Mouse (Mus musculus) spleen, postnatal 4 days (tissue): Measurements from ENCODE around the gene Ano5.

Experiments
- DNase-seq, 2 experiments: peaks; one replicate each; pipeline ENCODE4 v3.0.0; 2022; ENCODE audit warnings: low spot score in 2 of 2

Gene Ano5

DNA sequence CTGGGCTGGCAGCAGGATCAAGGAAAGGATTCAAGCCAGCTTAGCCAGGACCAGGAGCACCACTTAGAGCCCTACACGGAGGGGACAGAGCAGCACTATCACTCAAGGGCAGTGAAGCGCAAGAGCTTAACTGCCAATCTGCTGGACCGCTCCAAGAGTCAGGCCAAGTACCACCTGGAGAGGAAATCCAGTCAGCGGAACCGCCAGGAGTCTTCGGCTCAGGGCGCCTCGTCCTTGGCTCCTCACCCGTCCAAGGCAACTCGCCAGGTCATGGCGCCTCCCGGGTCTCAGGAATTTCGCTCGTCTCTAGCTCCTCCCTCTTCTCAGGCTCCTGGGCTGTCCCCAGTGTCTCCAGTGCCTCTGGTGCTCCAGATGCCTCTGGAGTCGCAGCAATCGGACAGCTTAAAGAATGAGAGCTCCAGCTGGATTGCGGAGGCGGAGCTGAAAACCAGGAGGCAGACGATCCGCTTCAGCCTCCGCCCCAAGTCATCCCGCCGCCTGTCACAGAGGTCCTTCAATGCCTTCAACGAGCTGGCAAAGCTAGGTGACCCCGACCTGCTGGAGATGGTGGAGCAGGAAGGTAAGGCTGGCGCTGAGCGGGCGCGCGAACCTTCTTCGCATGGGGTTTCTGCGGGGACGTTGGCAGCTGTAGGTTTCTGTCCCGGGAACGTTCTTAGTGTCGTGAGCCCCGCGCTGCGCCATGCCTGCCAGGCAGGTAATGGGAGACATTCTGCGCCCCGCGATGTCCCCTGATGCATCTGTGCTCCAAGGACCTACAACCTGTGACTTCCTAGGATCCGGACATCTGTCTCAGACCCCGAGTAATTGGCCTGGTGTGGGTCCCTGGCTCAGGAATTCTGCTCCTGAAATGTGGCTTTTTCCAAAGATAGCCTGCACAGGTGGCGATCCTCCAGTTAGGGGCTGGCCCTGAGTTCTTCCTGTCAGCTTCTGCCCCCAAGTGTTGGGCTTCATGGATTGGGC lies at the start of gene Ano5:
Gene Ano5, plus strand, starts transcription at position 359 of the 981 bp plus-strand sequence.
- DNase-seq, result no peak

DNA sequence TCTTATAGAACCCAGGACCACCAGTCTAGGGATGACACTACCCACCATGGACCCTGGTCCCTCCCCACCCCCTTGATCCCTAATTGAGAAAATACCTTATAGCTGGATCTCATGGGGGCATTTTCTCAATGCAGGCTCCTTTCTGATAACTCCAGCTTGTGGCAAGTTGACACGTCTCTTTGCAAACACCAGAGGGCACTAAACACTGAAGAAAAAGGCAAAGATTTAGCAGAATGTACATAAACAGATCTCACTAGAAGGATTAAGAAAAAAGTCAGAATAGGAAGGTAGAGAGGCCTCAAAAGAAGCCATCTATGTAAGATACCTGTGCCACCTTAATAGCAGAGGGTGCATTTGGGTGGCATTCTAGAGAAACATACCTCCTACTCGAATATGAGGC lies 11.4 kb upstream of the Ano5 start:
- no peak for DNase-seq

DNA sequence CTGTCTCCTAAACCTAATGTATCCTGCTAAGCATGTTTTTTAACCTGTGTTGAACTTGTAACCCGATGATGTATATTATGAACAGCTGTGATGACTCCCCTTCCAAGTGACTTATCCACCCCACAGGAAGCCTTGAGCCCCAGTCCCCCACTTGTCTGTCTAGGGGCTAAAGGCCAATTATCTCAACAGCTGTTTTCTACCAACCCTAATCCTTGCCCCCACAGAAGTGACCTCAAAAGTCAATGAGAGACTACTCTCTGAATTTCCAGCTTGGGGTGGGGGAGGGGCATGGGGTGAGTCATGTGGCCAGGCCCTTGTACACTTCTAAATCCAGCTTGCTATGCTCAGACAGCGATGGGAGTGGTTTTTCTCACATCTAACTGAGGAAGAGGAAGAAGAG lies 6.9 kb upstream of the Ano5 start:
- DNase-seq, result no peak

DNA sequence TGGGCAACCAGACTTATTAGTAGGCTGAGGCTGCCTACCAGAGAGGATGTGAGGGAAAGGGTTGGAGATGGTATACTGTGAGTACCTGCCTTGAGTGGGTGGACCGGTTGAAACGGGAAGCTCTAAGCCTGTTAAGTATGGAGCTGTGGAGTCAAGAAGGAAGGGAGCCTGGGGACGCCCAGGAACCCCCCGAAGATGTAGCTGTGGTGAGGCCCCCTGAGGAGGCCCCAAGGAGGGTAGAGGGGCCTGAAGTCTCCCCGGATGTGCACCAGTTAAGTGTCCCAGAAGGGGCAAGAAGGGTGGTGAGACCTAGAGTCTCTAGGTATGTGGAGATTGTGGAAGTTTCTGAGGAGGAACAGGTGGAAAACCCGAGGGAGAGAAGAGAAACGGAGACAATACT lies 682 bp upstream of the Ano5 start:
- DNase-seq, result no peak

DNA sequence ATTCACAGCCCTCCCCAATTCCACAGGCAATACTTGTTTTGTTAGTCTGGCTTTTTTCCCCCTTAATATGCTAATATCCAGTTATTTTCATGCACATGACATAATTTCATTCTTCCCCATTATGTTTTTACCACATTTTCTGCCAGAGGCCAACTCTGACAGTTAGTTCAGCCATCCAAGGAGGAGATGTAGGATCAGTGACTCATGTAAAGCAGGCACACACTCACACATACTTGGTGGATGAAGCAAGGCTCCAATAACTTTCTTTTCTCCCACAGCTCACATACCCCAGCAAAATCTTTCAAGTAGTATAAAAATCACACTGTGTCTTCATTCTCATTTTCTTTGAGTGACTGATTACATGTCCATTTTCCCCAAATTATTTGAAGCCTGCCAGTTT lies 28.5 kb downstream of the Ano5 start:
- DNase-seq, result no peak

DNA sequence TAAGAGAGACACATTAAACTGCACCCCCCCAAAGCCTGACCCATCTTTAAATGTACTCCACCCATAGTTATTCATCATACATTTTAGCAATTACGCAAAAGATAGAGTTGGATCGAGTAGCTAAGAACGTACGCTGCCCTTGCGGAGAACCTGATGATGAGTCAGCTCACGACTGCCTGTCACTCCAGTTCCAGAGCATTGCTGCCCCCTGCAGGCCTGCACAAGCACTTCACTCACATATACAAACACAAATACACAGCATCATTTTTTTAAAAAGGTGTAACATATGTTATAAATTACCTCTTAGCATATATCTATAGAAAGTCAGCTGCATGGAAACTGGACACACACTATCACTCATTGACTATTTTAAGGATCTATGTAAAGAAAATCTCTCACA lies 29.9 kb downstream of the Ano5 start:
- no peak for DNase-seq

DNA sequence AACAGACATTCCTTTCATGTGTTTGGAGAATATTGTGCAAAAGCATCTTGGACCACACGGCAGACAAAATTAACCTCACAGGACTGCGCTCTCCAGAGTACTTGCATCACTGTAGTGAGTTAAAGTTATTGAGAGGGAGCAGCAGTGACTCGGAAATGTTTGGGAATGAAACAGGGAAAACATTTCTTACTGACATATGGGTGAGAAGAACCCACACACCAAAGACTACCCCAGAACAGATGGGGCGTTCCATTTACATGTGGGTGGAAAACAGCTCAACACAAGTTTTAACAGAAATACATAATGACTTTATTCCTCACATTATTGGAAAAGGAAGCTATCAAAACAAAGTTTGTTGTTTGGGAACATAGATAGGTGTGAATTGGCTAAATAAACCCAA lies 89.2 kb downstream of the Ano5 start:
- DNase-seq, result no peak

DNA sequence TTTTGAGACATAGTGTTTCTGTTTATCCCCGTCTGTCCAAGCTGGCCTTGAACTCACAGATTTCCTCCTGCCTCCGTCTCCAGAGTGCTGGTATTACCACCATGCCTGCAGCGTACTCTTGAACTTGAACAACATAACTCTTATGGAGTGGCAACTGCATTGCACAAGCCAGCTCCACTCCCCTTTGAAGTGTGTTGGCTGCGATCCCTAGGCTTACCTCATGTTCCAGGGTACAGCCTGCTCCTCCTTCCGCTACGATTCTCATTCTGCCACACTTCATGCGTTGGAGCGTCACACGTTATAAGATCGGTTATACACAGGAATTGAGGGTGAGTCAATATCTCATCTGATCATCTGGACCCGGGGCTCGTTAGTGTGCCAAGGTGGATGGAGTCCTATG lies 92.9 kb downstream of the Ano5 start:
- no peak for DNase-seq

DNA sequence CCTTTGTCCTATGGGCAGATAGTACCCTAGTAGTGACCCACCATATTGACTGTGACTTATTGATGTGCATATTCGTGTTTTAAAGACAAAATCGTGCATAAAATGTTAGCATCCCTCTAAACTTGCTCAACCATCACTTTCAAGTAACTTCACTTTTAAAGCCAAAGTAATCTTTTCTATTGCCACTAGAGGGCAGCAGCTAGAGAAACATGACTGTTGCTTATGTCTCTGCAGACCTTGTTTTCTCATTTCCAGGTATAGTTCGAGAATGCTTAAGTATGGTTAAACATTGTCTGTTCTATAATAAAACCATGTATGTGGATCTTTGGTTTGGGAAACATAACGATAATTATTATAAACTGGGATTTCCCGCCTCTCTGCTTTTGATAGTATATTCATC lies 103.6 kb downstream of the Ano5 start:
- no peak for DNase-seq

DNA sequence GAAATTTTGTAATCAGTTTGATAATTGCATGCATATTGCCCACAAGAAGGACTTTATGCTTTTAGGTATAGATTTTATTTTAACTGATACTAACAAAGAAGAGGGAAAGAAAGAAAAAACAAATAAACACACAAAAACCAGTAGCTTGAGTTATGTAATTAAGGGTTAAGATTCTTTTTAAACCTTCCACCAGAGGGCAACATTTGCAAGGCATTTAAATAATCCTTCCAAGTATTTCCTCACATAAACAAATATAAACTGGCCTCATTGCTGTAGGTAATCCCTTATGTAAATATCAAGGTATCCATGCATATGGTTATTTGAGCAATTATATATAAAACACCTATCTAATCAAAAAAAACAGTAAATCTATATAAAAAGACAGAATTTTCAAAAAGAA lies 107.1 kb downstream of the Ano5 start:
- DNase-seq, result no peak

DNA sequence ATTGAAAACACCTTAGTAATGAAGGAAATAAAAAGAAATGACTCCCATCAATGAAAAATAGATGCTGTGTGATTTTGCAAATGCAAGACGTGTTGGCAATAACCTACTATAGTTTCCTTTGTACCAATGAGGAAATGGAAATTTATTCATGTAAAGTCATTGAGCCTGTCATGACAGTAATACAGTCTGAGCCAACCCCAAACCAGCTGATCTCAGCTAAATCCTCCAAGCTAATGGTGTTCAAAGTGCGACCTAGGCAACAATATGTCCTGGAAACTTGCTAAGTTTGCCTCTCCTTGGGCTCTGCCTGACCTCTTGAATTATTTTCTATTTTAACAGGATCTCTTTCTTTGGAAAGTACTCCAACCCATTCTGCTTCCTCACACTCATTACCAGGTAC lies 107.6 kb downstream of the Ano5 start:
- no peak for DNase-seq

DNA sequence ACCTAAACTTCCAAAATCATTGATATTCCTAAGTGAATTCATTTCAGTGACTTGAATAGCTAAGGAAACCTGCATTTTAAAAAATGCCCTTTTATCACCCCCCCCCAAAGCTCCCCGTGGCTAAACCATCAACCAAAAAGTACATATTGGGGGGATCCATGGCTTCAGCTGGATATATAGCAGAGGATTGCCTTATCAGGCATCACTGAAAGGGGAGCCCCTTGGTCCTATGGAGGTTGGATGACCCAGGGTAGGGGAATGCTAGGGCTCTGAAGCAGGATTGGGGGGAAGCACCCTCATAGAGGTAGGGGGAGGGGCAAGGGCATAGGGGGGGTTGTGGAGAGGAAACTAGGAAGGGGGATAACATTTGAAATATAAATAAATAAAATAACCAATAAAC lies 109.1 kb downstream of the Ano5 start:
- no peak for DNase-seq

DNA sequence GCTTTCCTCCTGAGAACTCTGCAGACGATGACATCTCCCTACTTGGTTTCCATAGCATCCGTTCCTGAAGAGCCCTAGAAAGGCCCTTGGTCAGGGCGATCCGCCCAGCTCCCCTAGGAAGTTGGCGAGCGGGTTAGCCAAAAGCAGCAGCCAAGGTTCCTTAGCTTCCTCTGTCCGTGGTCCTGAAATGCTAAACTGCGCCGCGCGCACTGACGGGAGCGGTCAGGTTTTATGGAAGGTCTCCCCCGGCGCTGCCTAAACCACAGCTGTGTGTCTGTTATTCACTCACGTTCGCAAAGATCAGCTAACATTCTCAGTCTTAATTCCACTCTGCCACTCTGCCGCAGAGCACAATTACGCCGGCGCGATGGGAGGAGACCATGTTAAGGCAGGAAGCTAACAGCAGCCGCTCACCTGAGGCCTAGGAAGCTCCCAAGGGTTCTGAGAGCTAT lies 110.9 kb downstream of the Ano5 start, which contains the start of gene Slc17a6:
Gene Slc17a6, plus strand, starts transcription at position 313 of the 452 bp plus-strand sequence.
- DNase-seq, result peak in 1 of 2 experiments; percentile 14

DNA sequence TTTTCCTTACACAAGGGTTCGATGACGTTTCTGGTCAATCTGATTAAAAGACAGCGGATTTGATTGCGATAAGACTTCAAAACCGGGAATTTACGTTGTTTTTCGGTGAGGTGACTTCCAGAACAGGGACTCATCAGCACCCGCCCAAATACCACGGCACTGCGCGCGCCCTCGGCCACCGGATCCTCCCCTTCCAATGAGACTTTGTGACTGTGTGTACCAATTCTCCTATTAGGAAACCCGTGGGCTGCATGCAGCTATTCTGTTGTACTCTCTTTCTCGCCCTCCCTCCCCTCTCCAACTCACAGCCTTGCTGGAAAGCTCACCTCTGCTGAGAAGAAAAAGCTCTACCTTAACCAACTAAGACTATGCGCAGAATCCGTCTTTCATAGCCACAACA lies 111.4 kb downstream of the Ano5 start:
- DNase-seq, result no peak

DNA sequence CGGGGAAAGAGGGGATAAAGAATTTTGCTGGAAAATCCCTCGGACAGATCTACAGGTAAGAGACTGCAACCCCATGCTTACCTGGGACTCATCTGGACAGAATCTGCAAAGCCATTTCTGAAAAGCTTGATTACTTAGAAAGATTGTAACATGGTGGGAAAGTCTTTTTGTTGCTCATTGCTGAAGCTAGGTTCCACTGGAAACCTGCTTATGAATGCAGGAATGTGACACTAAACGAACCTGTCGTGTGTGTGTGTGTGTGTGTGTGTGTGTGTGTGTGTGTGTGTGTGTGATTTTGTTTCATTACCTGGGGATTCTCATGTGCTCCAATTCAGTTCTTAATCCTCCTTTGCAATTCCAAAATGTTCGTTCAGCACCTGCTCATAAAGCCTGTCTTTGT lies 111.8 kb downstream of the Ano5 start:
- no peak for DNase-seq

DNA sequence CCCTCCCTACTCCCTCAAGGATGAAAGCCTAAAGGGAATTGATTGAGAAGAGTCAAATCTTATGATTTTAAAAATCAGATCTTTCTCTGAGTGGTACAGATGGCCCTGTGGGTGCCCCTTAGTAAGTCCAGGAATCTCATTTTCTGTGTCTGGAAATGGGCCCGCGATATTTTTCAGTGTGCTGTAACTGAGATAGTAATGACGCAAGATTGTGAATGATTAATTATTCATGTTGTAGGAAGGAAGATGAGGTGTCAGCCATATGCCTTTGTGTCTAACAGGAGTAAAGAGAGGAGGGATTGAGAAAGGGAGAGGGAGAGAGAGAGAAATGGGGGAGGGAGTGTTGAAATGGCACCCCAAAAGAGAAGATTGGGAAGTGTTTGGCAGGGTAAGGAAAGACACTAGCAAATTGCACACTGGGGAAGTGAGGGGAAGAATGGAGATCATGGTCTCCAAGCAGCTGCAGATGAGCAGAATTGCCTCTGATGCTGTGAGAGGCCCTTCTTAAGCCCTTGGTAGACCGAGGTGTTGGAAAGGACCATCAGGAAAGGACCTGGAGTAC lies 113.6 kb downstream of the Ano5 start:
- no peak for DNase-seq

DNA sequence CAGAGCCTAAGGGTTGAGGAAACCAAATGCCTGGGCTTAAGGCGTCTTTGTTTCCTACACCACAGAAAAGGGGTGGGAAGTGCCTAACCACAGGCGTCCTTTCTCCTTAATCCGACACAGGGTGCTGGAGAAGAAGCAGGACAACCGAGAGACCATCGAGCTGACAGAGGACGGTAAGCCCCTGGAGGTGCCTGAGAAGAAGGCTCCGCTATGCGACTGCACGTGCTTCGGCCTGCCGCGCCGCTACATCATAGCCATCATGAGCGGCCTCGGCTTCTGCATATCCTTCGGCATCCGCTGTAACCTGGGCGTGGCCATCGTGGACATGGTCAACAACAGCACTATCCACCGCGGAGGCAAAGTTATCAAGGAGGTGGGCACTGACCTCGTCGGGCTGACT lies 114.3 kb downstream of the Ano5 start:
- no peak for DNase-seq

DNA sequence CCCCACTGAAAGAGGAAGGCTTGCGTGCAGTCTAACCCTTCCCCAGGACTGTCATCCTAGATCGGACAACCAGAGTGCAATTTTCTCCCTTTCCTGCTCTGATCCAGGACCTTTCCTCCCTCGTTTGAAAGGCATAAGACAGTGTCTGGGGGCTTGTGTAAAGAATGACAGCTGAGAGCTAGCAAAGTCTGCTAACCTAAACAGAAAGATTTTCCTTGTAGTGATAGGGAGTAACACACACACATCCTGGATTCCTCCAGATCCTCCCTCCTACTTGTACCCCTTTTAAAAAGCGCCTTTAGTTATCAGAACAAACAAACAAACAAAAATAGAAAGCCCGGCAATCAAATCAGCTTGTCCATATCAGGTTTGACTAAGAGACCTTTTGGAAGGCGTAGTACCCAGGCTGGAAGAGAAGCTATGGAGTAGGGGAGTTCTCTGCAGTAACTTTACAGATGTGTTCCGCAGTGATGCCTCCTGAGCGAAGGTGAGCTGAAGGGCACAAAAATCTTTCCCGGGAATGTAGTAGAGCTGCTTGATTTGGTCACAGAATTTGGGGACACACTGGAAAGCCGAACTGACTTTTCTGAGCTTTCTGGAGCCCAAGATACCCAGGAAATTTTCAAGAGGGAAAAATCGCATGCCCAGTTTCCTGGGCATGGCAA lies 114.9 kb downstream of the Ano5 start:
- DNase-seq, result no peak

DNA sequence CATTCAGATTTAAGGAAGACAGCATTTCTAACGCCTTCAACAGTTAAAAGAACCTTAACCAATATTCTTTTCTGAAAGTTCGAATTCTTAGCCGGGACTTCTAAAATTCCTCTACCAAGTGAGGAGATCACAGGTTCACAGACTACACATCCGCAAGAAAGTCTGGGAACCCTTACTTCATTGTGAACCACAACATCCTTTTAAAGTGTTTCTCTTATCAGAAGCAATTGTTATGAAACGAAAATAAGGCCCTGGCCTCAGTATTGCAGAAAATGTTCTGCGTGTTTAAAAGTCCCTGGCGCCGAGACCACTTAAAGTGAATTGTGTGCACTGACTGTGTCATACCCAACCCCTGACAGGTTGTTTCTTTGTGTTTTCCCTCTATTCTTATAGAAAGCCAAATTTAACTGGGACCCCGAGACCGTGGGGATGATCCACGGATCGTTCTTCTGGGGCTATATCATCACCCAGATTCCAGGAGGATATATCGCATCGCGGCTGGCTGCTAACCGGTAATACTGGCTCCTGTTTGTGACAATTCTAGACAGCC lies 115.7 kb downstream of the Ano5 start:
- DNase-seq, result no peak

DNA sequence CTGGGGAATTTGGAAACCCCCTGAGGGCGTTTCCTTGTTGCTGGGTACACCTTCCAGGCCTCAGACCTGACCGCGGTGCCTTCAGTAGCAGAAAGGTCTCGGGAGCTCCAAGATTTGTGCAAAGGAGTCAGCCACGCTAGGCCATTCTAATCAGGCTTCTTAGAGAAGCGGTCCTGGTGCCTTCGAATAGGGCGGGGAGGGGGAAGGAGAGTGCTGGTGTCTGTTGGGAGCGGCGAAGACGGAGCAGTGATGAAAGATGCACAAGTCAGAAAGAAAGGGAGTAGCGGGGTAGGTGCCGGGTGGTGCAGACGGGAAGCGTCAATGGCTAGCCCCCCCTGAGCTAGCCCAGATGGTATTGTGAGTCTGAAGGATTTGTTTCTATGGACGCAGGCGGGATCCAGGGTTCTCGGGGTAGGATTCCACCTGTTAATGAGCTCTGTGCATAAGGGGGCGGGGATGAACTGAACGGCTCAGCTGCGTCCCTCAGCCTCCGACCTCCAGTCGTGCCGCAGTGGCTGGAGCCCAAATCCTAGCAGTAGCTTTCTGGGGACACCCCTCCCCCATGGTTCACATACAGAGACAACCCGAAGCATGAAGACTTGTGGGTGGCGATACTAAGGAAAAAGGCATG lies 116.3 kb downstream of the Ano5 start:
- DNase-seq, result no peak

DNA sequence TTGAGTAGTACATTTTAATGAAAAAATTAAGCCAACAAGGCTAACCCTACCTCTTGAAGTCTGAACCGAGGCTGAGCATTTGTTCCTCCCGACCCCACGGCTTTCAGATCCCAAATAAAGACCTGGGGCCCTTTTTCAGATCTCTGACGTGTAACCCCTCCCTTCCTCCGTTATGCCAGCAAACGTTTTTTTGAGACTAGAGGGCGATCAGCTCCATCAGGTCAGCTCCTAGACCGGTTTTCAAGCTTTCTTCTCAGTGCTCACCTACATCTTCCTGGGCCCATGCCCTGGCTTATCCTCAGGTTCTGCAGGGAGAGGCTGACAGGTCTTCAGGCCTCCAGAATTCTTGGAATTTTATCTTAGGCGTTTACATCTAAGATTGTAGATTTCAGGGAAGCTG lies 116.8 kb downstream of the Ano5 start:
- DNase-seq, result no peak

DNA sequence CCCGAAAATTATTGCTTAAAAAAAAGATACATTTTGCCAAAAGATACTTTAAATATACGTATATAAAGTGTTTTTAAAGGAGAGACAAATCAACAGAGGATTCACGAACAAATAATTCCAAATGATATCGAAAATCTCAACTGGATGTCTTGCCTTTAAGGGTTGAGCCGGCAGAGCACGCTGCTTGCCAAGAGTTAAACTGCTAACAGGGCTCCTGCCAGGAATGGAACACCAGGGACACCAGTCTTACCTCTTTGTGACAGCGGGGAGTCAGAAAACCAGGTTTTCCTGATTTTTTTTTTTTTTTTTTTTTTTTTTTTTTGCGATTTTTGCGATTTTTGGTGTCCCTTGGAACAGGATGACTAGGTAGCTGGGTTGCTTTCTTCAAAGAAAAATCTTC lies 117.5 kb downstream of the Ano5 start:
- no peak for DNase-seq
